Mouse (Mus musculus) ES-Bruce4 (cell line): ENCODE measurements at regions not wholly inside any gene's neighbourhood (a gene's known extent, or its start where the extent isn't known, plus 50 kb on each side); places are given as distances from the start of the nearest gene placed in this dataset.

Source experiments
- CTCF ChIP-seq: IDR thresholded peaks from one replicate; pipeline ENCODE4 v1.8.1; 2011; ENCODE audit warnings: low read depth, low read length
- EP300 ChIP-seq: IDR thresholded peaks from 2 replicates; pipeline ENCODE4 v1.6.1; 2011; ENCODE audit warnings: low read depth, low read length; ENCODE audit not compliant: insufficient read depth

DNA sequence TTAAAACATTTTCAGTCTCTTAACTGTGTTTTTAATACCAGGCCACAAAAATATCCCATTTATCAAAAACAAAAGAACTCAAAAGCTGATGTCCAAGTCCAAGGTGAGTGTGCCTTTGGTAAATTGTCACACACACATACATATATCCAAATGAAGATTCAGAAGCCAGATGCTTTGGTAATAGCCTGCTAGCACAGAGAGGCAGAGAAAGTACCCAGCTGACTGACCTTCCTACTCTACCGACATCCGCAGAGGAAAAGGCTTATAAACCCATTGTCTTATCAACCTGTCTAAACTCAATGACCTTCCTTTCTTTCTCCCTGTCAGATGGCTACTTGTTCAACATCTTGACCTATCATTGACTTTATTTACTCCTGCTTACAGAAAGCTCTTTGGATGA lies 158.3 kb downstream of the Drd1 start:
- no peak for TF ChIP-seq EP300
- TF ChIP-seq CTCF: no peak
